Mouse (Mus musculus) lung, embryonic 14.5 days (tissue): ENCODE data around the gene Psmc3. TPM values are rescaled to one million over a fixed set of nuclear protein-coding genes. Genes with fewer than 3 reads are reported as not detected.

Experiments used
- ATAC-seq: fragments of 200-750 bp; cut with Nextera tagmentation; 2 replicates; pipeline ENCODE4 v1.8.0; 2017; ENCODE audit warnings: mild to moderate bottlenecking, moderate TSS enrichment, moderate library complexity; ENCODE audit not compliant: insufficient read depth
- DNase-seq: peaks from one replicate; pipeline ENCODE4 v3.0.0-alpha.2; 2015
- H3K27ac ChIP-seq: fragments of 300-500 bp; sonication (generic); 2 replicates; pipeline ENCODE4 v1.5.1; 2014; ENCODE audit warnings: low read depth, mild to moderate bottlenecking, moderate library complexity
- H3K27me3 ChIP-seq: fragments of 300-500 bp; sonication (generic); 2 replicates; pipeline ENCODE4 v1.6.1; 2014; ENCODE audit warnings: low read length, control low read depth; ENCODE audit not compliant: insufficient read depth
- H3K36me3 ChIP-seq: fragments of 300-500 bp; sonication (generic); 2 replicates; pipeline ENCODE4 v1.6.1; 2014; ENCODE audit warnings: control low read depth; ENCODE audit not compliant: insufficient read depth
- H3K4me1 ChIP-seq: fragments of 300-500 bp; sonication (generic); 2 replicates; pipeline ENCODE4 v1.6.1; 2014; ENCODE audit warnings: antibody characterized with exemption, control low read depth; ENCODE audit not compliant: insufficient read depth
- H3K4me2 ChIP-seq: fragments of 300-500 bp; sonication (generic); 2 replicates; pipeline ENCODE4 v1.6.1; 2014; ENCODE audit warnings: mild to moderate bottlenecking
- H3K4me3 ChIP-seq: fragments of 300-500 bp; sonication (generic); 2 replicates; pipeline ENCODE4 v1.5.1; 2014; ENCODE audit warnings: low read depth, low read length
- H3K9ac ChIP-seq: fragments of 300-500 bp; sonication (generic); 2 replicates; pipeline ENCODE4 v1.6.1; 2014
- H3K9me3 ChIP-seq: fragments of 300-500 bp; sonication (generic); 2 replicates; pipeline ENCODE4 v1.6.1; 2016; ENCODE audit warnings: low read depth, low read length, control low read depth
- CTCF ChIP-seq: IDR thresholded peaks from 2 replicates; pipeline ENCODE4 v1.5.1; 2016; ENCODE audit warnings: antibody characterized with exemption, low read depth
- WGBS: fragments of 180-500 bp; shearing (Covaris S2); extraction: QIAGEN DNeasy Blood & Tissue Kit; methylation state at CpG from one replicate; pipeline ENCODE4 v1.1.7; 2014; 5-methylcytosine and 5-hydroxymethylcytosine counted together
- polyA plus RNA-seq: library from polyadenylated mRNA; unstranded; fragments of >200 nt; fragmentation: Nextera tagmentation; extraction: Ambion mirVana; gene quantifications from 2 replicates; pipeline ENCODE4 v1.2.1, GENCODE M21; 2014

The Psmc3 gene
- polyA plus RNA-seq, 1 experiment from 2014 or later: 322 TPM

DNA sequence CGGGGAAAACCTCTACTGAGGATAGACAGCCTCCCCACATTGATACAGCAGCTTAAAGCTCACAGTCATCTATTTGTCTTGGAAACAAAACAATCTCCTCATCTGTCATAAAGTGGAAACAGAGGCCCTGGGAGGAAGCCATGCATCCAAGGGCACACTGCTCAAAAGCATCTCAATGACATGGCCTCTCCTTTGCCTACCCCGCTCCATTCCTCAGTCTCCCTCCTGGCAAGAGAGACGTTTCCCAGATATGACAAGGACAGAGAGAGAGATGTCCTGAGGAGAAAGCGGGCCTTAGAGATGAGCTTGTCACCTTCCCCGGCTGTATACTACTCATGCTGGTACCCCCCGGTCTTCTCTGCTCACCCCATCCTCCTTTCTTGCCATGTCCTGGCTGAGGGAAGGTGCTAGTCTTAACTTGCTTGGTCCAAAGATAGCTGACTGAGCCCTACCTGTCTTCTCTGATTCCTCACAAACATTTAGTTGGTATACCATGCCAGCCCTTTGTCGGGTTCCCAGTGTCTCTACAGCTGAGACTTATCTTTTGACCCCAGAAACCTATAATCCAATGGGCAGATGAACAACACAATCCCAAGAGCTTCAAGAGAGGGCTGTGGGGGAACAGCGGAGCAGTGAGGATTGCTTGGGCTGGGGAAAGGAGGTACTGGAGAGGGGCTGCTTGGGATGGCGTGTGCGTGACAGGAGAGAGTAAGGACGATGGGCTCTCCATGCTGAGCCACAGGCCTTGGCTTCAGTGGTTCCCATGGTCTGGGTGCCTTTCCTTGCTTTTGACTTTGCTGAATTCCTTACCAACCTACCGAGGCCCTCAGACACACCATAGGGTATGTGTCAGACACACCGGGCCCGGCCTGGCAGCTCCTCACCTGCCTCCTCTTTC, 31.9 kb downstream of the Psmc3 start:
- Histone ChIP-seq H3K27me3 (no peaks in the 10 kb centered on the region), H3K36me3 (no peaks in the 10 kb centered on the region), H3K4me3 (no peak overlapping the region), H3K4me1 (no peaks in the 10 kb centered on the region), H3K9ac (no peak overlapping the region; the same call in 1 of the 2 replicates), H3K27ac (no peak overlapping the region), H3K9me3 (no peaks in the 10 kb centered on the region), H3K4me2 (no peak overlapping the region)
- no peak for TF ChIP-seq CTCF
- WGBS: 85% methylated on average over 14 of the region's 14 CpGs
- DNase-seq (no peak), ATAC-seq (no peak)

DNA sequence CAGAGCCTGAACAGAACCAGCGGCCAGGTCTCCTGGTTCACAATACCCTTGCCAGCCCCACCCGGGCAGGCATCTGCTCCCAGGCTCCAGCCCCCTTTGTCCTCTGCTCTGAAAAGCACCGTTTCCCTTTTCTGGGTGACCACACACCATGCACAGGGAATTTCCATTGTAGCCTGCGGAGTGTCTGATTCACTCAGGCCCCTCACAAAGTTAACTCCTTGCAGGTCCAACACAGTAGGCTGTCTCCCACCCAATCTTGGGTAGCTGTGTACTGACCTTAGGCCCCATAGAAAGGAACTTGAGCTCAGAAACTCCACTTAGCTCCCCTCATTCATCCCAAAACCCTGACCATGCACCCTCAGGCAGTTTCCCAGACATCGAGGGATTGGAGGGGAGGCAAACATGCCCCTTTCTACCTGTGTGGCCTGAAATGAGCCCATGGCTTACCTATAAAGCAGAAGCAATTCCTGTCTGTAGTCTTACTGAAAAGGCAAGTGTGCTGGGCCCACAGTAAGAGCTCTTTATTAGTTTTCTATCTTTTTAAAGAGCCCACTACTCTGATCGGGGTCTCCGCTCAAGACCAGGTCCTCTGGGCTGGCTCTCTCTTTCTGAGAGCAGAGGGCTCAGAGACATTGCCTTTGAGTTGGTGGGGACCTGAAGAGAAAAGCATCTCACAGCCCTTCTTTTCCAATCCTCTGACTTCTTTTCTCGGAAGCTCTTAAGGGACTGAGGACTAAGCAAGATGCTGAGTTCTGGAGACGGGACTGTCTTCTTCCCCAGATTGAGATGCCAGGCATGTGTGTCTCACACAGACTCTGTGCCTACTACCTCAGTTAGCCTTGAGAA, 32.8 kb downstream of the Psmc3 start:
- H3K9me3 ChIP-seq: no peaks in the 10 kb centered on the region
- ATAC-seq: no peak
- no peaks in the 10 kb centered on the region for H3K27me3 ChIP-seq
- 75% methylated on average over 9 of the region's 9 CpGs for WGBS
- no peak overlapping the region for H3K4me2 ChIP-seq
- DNase-seq: no peak
- TF ChIP-seq CTCF: no peak
- no peak overlapping the region; the same call in 1 of the 2 replicates for H3K9ac ChIP-seq
- H3K36me3 ChIP-seq: no peaks in the 10 kb centered on the region
- H3K27ac ChIP-seq: no peak overlapping the region
- H3K4me1 ChIP-seq: no peaks in the 10 kb centered on the region
- H3K4me3 ChIP-seq: no peak overlapping the region

DNA sequence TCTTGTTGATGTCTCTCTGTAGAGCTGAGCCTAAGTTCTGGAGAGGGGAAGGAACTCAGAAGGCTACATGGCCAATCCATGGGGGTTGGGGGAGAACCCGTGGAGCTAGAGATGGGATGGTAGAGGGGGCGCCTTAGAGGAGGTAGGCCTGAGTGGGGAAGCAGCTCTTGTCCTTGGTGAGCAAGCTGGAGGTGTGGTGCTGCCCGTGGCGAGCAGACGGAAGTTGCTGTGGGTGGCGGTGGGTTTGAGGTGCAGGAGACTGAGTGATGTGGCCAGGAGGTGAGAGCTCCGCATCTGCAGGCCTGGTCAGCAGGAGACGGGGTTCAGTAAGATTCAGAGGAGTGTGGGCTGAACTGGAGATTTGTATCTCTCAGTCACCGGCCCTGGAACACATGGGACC, 33.6 kb downstream of the Psmc3 start:
- Histone ChIP-seq H3K9ac (no peak overlapping the region), H3K9me3 (no peaks in the 10 kb centered on the region), H3K4me1 (no peaks in the 10 kb centered on the region), H3K27me3 (no peaks in the 10 kb centered on the region), H3K36me3 (no peaks in the 10 kb centered on the region), H3K4me2 (no peak overlapping the region), H3K27ac (no peak overlapping the region), H3K4me3 (no peak overlapping the region)
- TF ChIP-seq CTCF: no peak
- 77% methylated on average over 9 of the region's 9 CpGs for WGBS
- DNase-seq (no peak), ATAC-seq (no peak)

DNA sequence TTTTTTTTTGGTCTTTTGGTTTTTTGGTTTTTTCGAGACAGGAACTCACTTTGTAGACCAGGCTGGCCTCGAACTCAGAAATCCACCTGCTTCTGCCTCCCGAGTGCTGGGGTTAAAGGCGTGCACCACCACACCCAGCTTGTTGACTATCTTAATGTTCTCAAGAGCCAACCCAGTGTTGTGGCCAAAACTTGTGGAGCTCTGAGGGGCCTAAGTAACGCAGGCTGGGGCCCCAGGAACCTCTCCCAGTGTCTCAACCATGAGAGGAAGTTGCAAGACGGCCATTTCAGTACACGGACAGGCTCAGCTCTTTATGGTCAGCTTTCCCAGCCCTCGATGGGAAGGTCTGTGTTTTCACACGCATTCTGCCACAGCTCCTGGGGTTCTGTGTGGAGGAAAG, 35.2 kb downstream of the Psmc3 start:
- no peaks in the 10 kb centered on the region for H3K9me3 ChIP-seq
- no peak overlapping the region for H3K27ac ChIP-seq
- no peak overlapping the region for H3K4me3 ChIP-seq
- no peak for TF ChIP-seq CTCF
- ATAC-seq: no peak
- no peaks in the 10 kb centered on the region for H3K27me3 ChIP-seq
- no peaks in the 10 kb centered on the region for H3K36me3 ChIP-seq
- no peak overlapping the region for H3K9ac ChIP-seq
- WGBS: 73% methylated on average over 9 of the region's 9 CpGs
- H3K4me2 ChIP-seq: no peak overlapping the region
- no peaks in the 10 kb centered on the region for H3K4me1 ChIP-seq
- DNase-seq: no peak

DNA sequence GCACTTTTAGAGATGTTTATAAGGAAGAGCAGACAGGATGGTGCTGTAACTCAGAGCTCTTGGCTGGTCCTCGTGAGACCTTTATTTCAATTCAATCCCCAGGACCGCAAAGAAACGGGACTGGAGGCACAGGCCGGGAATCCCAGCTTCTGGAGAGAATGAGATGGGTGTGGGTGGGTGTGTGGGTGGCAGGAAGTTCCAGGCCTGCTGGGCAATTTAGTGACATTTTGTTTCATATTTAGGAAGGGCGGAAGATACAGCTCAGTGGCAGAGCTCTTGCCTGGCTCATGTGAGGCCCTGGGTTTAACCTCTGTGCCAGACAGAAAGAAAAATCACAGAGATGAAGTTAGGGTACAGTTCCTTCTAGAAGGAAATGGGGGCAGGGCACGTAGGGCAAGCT, 36.4 kb downstream of the Psmc3 start:
- Histone ChIP-seq H3K4me1 (no peaks in the 10 kb centered on the region), H3K4me2 (no peak overlapping the region), H3K36me3 (no peaks in the 10 kb centered on the region), H3K9me3 (no peaks in the 10 kb centered on the region), H3K27ac (no peak overlapping the region), H3K9ac (no peak overlapping the region), H3K27me3 (no peaks in the 10 kb centered on the region), H3K4me3 (no peak overlapping the region)
- 72% methylated on average over 6 of the region's 6 CpGs for WGBS
- DNase-seq (no peak), ATAC-seq (no peak)
- no peak for TF ChIP-seq CTCF

DNA sequence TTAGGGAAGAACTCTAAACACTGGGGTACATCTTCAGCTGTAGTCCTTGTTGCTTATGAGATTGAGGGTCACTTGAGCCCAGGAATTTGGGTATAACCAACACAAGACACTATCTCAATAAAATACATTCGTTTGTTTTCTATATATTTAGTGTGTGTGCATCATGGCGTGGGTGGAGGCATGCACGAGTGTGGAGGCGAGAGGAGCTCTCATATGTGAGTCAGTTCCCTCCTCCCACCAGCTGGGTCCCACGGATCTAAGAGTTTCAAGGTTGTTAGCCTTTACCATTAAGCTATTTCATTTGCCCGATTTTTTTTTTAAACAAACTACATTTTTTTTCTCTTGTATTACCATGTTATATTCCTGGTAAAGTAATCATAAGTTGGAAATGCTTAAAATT, 37.0 kb downstream of the Psmc3 start:
- H3K4me3 ChIP-seq: no peak overlapping the region
- H3K4me2 ChIP-seq: no peak overlapping the region
- WGBS: 67% methylated on average over 6 of the region's 6 CpGs
- no peak overlapping the region for H3K27ac ChIP-seq
- TF ChIP-seq CTCF: no peak
- H3K4me1 ChIP-seq: no peaks in the 10 kb centered on the region
- no peaks in the 10 kb centered on the region for H3K9me3 ChIP-seq
- ATAC-seq (no peak), DNase-seq (no peak)
- no peaks in the 10 kb centered on the region for H3K27me3 ChIP-seq
- no peak overlapping the region for H3K9ac ChIP-seq
- H3K36me3 ChIP-seq: no peaks in the 10 kb centered on the region

DNA sequence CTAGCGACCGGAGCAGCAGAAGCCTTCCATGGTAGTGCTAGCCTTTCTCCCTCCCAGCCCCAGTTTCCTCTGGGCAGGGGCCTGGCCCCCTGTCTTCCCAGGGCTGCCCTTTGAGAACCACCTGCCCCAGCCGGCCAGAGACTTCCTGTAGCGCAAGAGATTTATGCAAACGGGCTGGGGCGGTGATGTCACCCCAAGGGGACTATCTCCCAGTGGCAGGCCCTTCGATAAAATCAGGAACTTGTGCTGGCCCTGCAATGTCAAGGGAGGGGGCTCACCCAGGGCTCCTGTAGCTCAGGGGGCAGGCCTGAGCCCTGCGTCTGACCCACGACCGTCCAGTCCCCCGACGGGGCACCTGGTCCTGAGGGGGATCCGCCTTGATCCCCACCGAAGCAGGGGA, 42.7 kb downstream of the Psmc3 start:
- TF ChIP-seq CTCF: no peak
- WGBS: 66% methylated on average over 14 of the region's 14 CpGs
- H3K9me3 ChIP-seq: no peaks in the 10 kb centered on the region
- peak; percentile 11 for DNase-seq
- no peaks in the 10 kb centered on the region for H3K36me3 ChIP-seq
- no peaks in the 10 kb centered on the region for H3K4me1 ChIP-seq
- H3K27me3 ChIP-seq: no peaks in the 10 kb centered on the region
- no peak overlapping the region for H3K4me3 ChIP-seq
- no peak overlapping the region for H3K4me2 ChIP-seq
- no peak overlapping the region for H3K27ac ChIP-seq
- no peak for ATAC-seq
- no peak overlapping the region for H3K9ac ChIP-seq
